Mouse (Mus musculus) cortical plate, adult 2 months (tissue): Measurements from ENCODE around the gene Enthd1.
"Not testable (repeated sequence)": the region's sequence is repeated elsewhere in the genome, so short reads cannot be mapped to it uniquely, and the experiment has no call there.

Experiments
- CTCF ChIP-seq: fragments of 200-500 bp; IDR thresholded peaks from 2 replicates; pipeline ENCODE4 v1.5.1; 2011; ENCODE audit warnings: mild to moderate bottlenecking, control low read depth, low read length; ENCODE audit not compliant: insufficient read depth; ENCODE audit errors: extremely low read depth
- POLR2A ChIP-seq: fragments of 200-500 bp; IDR thresholded peaks from 2 replicates; pipeline ENCODE4 v1.6.1; 2011; ENCODE audit warnings: mild to moderate bottlenecking, low read length, control low read depth; ENCODE audit not compliant: insufficient read depth; ENCODE audit errors: extremely low read depth

DNA sequence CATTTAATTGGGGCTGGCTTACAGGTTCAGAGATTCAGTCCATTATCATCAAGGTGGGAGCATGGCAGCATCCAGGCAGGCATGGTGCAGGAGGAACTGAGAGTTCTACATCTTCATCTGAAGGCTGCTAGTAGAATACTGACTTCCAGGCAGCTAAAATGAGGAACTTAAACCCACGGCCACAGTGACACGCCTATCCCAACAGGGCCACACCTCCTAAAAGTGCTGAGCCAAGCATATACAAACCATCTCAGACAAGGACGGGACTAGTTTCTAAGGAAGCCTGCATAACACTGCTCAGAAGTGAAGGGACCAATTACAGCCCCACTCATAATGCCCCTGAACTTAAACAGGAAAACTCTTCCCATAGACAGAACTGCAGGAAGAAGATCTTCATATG is 67.2 kb downstream of the Enthd1 start:
- not testable (repeated sequence) for TF ChIP-seq CTCF, POLR2A
